Comparison of ENCODE assay signal across 19 mouse cellular contexts in the genomic region with DNA sequence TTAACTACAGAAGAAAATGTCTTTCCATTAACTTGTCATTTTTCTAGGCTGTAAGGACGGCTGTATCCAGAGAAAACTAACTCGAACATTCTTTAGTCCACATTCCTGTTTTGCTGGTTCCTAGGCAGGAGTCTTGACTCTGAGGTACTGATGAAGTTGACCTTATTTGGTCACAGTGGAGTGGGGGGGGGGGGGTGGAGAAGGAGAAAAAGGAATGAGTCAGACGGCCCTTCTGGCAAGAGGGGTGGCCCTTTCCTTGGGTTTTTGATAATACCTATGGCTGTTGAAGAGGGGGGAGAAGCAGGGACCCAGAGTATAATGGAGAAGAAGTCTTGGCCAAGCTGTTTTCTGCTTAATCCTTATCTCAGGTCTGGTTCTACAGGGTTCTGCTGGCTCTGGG.
DNase-seq lines count a peak whose midpoint lies in the region; TF ChIP-seq lines count a peak whose summit lies in the region.
"Had no signal": no experiment of that assay in that cellular context is flagged by ENCODE, and none has a peak within 500 bp of the region (broad histone marks: within the 10 kb centered on the region; RNA-seq: fewer than 3 reads in every experiment).

No protein-coding gene starts in this region.

- no peak overlapping the region for H3K4me3 ChIP-seq in heart, embryonic 10.5 days
- no peak overlapping the region for H3K4me3 ChIP-seq in embryonic fibroblast, embryonic 13.5 days (ENCODE audit: insufficient read depth, low read length)

- 0 out of 2 replicates have a peak, but pooled peaks cover 6% of the 10 kb centered on the region for H3K4me1 ChIP-seq in heart, embryonic 10.5 days
- H3K4me1 ChIP-seq in embryonic fibroblast, embryonic 13.5 days (ENCODE audit: control insufficient read depth, insufficient read depth, low read length) = no peaks in the 10 kb centered on the region; the same call in 1 of the 2 replicates

- H3K36me3 ChIP-seq in heart, embryonic 10.5 days = no peaks in the 10 kb centered on the region
- H3K36me3 ChIP-seq: G1E; heart, embryonic 13.5 days had no signal

- WGBS in heart, embryonic 10.5 days = 30% methylated on average over 3 of the region's 3 CpGs

- H3K9me3 ChIP-seq in heart, embryonic 10.5 days = no peaks in the 10 kb centered on the region
- H3K9me3 ChIP-seq: G1E; heart, embryonic 13.5 days had no signal

- H3K27ac ChIP-seq in heart, embryonic 10.5 days = 0 out of 2 replicates have a peak overlapping the region, but pooled peaks have one; percentile 10
- peak overlapping the region; percentile 44 for H3K27ac ChIP-seq in embryonic fibroblast, embryonic 13.5 days (ENCODE audit: insufficient read depth, low read length)
- H3K27ac ChIP-seq: gastrocnemius, adult 2 months; heart, adult 2 months; heart, embryonic 13.5 days; hindbrain, embryonic 14.5 days; hindbrain, postnatal 0 days had no signal

- DNase-seq in heart, embryonic 10.5 days (ENCODE audit: low spot score) = no peak
- DNase-seq in heart, adult 9 months (ENCODE audit: low spot score in 2 of 2) = no peak
- DNase-seq in 3134 (ENCODE audit: extremely low read depth, insufficient read length, low spot score) (peak; percentile 36), 416B (ENCODE audit: low read depth) (peak; percentile 19)
- no peak for DNase-seq in retina, embryonic 14.5 days (ENCODE audit: low spot score)
- no peak for DNase-seq in kidney, postnatal 4 days
- DNase-seq: adrenal gland, adult 8-10 months; B cell, adult 2 months; cerebellum, adult 11-12 months; cerebellum, adult 9-10 months; forebrain, postnatal 0 days had no signal

- TF ChIP-seq POLR2A in embryonic fibroblast, embryonic 13.5 days (IDR thresholded peaks at IDR 0.05; ENCODE audit: low read depth, low read length) = no peak

- H3K27me3 ChIP-seq in heart, embryonic 10.5 days (ENCODE audit: insufficient read depth, poor library complexity, severe bottlenecking) = no peaks in the 10 kb centered on the region
- H3K27me3 ChIP-seq: CH12.LX had no signal

- TF ChIP-seq CTCF in embryonic fibroblast, embryonic 13.5 days (IDR thresholded peaks at IDR 0.05; ENCODE audit: borderline replicate concordance, insufficient read depth, low read length) = no peak

Comparison
In these comparisons a context has a peak if more than half of its experiments do, and no peak if none do; other contexts are left out.
1. DNase-seq: peak in 3134 (single experiment) and 416B (single experiment); none in heart, embryonic 10.5 days (single experiment), heart, adult 9 months (0 of 2), retina, embryonic 14.5 days (single experiment) and kidney, postnatal 4 days (0 of 2).